Comparison of ENCODE assay signal across 14 mouse cellular contexts in genomic region chr11:72131697-72132096, GRCm38 (mm10). TPM values are rescaled to one million over a fixed set of nuclear protein-coding genes. Genes with fewer than 3 reads are reported as not detected.
DNase-seq lines count a peak whose midpoint lies in the region; ATAC-seq and TF ChIP-seq lines count a peak whose summit lies in the region.
"Had no signal": no experiment of that assay in that cellular context is flagged by ENCODE, and none has a peak within 500 bp of the region (broad histone marks: within the 10 kb centered on the region; RNA-seq: fewer than 3 reads in every experiment).

No protein-coding gene starts in this region.

- peaks cover 53% of the 10 kb centered on the region for H3K4me1 ChIP-seq in heart, embryonic 15.5 days (replicated peaks)
- peaks cover 20% of the 10 kb centered on the region for H3K4me1 ChIP-seq in brown adipose tissue, adult 24 weeks (ENCODE audit: control insufficient read depth, insufficient read depth, insufficient read length, low read length)
- H3K4me1 ChIP-seq in stomach, embryonic 15.5 days, result peaks cover 40% of the 10 kb centered on the region

- H3K9me3 ChIP-seq in heart, embryonic 15.5 days (replicated peaks), result no peaks in the 10 kb centered on the region
- H3K9me3 ChIP-seq in stomach, embryonic 15.5 days, result no peaks in the 10 kb centered on the region
- H3K9me3 ChIP-seq: heart, embryonic 10.5 days; hindbrain, embryonic 13.5 days; limb, embryonic 15.5 days; megakaryocyte, embryonic 14.5 days had no signal

- H3K9ac ChIP-seq in heart, embryonic 15.5 days, result no peak overlapping the region
- H3K9ac ChIP-seq in stomach, embryonic 15.5 days, result no peak overlapping the region
- H3K9ac ChIP-seq: hindbrain, embryonic 13.5 days; limb, embryonic 15.5 days had no signal

- H3K4me2 ChIP-seq in heart, embryonic 15.5 days, result no peak overlapping the region
- H3K4me2 ChIP-seq in stomach, embryonic 15.5 days, result no peak overlapping the region
- H3K4me2 ChIP-seq: hindbrain, embryonic 13.5 days; limb, embryonic 15.5 days had no signal

- 92% methylated on average over 1 of the region's 1 CpGs for WGBS in heart, embryonic 15.5 days
- WGBS in stomach, embryonic 15.5 days, result 81% methylated on average over 1 of the region's 1 CpGs

- intact Hi-C loops in heart, postnatal 25 days (cut with DNase I), result no loop called here
- intact Hi-C loops in left cerebral cortex, adult 2 months (cut with DNase I), result loop anchor here (5.0 kb wide), 2 partner anchors 44 to 79 kb away; no protein-coding TSS in a partner anchor
- intact Hi-C loops in left cerebral cortex, postnatal 25 days (cut with DNase I), result loop anchor here (2.0 kb wide), 1 partner anchor 47 kb away; no protein-coding TSS in a partner anchor

- no peak for DNase-seq in heart, postnatal 25 days (ENCODE audit: low spot score)
- no peak for DNase-seq in left cerebral cortex, adult 2 months (ENCODE audit: extremely low spot score in 1 of 2, low spot score in 2 of 2)
- no peak for DNase-seq in left cerebral cortex, postnatal 25 days (ENCODE audit: low spot score in 2 of 2)
- no peak for DNase-seq in thymus, postnatal 10 days (ENCODE audit: low spot score in 2 of 2)
- DNase-seq: spleen, adult 18-20 months; thymus, postnatal 25 days had no signal

- no peak for TF ChIP-seq CTCF in left cerebral cortex, adult 2 months (IDR thresholded peaks at IDR 0.05)

- no peaks in the 10 kb centered on the region for H3K36me3 ChIP-seq in heart, embryonic 15.5 days
- no peaks in the 10 kb centered on the region for H3K36me3 ChIP-seq in stomach, embryonic 15.5 days
- H3K36me3 ChIP-seq: G1E; heart, embryonic 10.5 days; hindbrain, embryonic 13.5 days; limb, embryonic 15.5 days had no signal

- H3K27ac ChIP-seq in heart, embryonic 15.5 days, result peak overlapping the region; percentile 76
- peak overlapping the region; percentile 94 for H3K27ac ChIP-seq in left cerebral cortex, adult 2 months
- H3K27ac ChIP-seq in brown adipose tissue, adult 24 weeks (replicated peaks; ENCODE audit: low read depth, low read length), result peak overlapping the region; percentile 39
- H3K27ac ChIP-seq in stomach, embryonic 15.5 days, result peak overlapping the region; percentile 74
- H3K27ac ChIP-seq: hindbrain, embryonic 13.5 days; limb, embryonic 15.5 days had no signal

- no peak overlapping the region for H3K4me3 ChIP-seq in heart, embryonic 15.5 days
- no peak overlapping the region for H3K4me3 ChIP-seq in left cerebral cortex, adult 2 months
- H3K4me3 ChIP-seq in brown adipose tissue, adult 24 weeks (ENCODE audit: insufficient read depth, low read depth, low read length), result no peak overlapping the region
- H3K4me3 ChIP-seq in stomach, embryonic 15.5 days (replicated peaks), result no peak overlapping the region
- H3K4me3 ChIP-seq: heart, embryonic 10.5 days; hindbrain, embryonic 13.5 days; limb, embryonic 15.5 days; megakaryocyte, embryonic 14.5 days had no signal

- ATAC-seq in heart, embryonic 15.5 days (replicated peaks; ENCODE audit: insufficient number of reproducible peaks, insufficient read depth, low FRiP score, low read depth), result no peak
- no peak for ATAC-seq in stomach, embryonic 15.5 days (ENCODE audit: insufficient read depth, low FRiP score, low read depth)

- H3K27me3 ChIP-seq in heart, embryonic 15.5 days, result peaks cover 33% of the 10 kb centered on the region
- peaks cover 25% of the 10 kb centered on the region for H3K27me3 ChIP-seq in stomach, embryonic 15.5 days (replicated peaks)

RNA-seq across cellular contexts. Expression of gene Pitpnm3, which starts 3.9 kb away (rescaled TPM):
- polyA plus RNA-seq in heart, embryonic 15.5 days (2015; fragmentation: Nextera tagmentation; extraction: Ambion mirVana), result 0.21 and 0.55 TPM in 2 replicates
- total RNA-seq in heart, postnatal 25 days (2021), result 1 to 10 TPM; 1.6 to 1.8 TPM
- 10 to 100 TPM; 88.9 to 92.4 TPM for total RNA-seq in left cerebral cortex, adult 2 months (2021)
- total RNA-seq in left cerebral cortex, postnatal 25 days (2021), result 10 to 100 TPM; 72.4 to 78.6 TPM
- 0.20 and 0.46 TPM in 2 replicates for polyA plus RNA-seq in brown adipose tissue, adult 24 weeks (2012; ENCODE audit: insufficient read depth, insufficient read length, missing spikeins)
- 0.53 and 0.64 TPM in 2 replicates for polyA plus RNA-seq in stomach, embryonic 15.5 days (2015; fragmentation: Nextera tagmentation; extraction: Ambion mirVana)

Comparison
In these comparisons a context has a peak if more than half of its experiments do, and no peak if none do; other contexts are left out.
1. H3K27ac ChIP-seq: peak in every context shown above with its lines; median percentile 94 in left cerebral cortex, adult 2 months; 76 in heart, embryonic 15.5 days; 74 in stomach, embryonic 15.5 days; 39 in brown adipose tissue, adult 24 weeks.
2. RNA of gene Pitpnm3, which starts 3.9 kb away (total RNA-seq): 88.9 to 92.4 TPM in left cerebral cortex, adult 2 months and 72.4 to 78.6 TPM in left cerebral cortex, postnatal 25 days; 1.6 to 1.8 TPM in heart, postnatal 25 days; every median in the first group is over 10 times any median in the second.